Mouse (Mus musculus) layer of hippocampus, postnatal 10 days (tissue): ENCODE results near the gene Gm10665. TPM values are rescaled to one million over a fixed set of nuclear protein-coding genes. Genes with fewer than 3 reads are reported as not detected.
"Not testable (repeated sequence)": the region's sequence is repeated elsewhere in the genome, so short reads cannot be mapped to it uniquely, and the experiment has no call there.

Experiments
- DNase-seq, 2 experiments: peaks; one replicate each; pipeline ENCODE4 v3.0.0; 2021; ENCODE audit warnings: low spot score in 2 of 2
- long read RNA-seq: library from polyadenylated mRNA; stranded (forward); transcript quantifications from one replicate; pipeline ENCODE4 v2.0.0, GENCODE M21; 2023
- total RNA-seq, 2 experiments: library from RNA; stranded (reverse); gene quantifications; 2 replicates each; pipeline ENCODE4 v1.2.3; 2021

Gm10665 gene
- total RNA-seq = not detected
- long read RNA-seq = 0 reads

DNA sequence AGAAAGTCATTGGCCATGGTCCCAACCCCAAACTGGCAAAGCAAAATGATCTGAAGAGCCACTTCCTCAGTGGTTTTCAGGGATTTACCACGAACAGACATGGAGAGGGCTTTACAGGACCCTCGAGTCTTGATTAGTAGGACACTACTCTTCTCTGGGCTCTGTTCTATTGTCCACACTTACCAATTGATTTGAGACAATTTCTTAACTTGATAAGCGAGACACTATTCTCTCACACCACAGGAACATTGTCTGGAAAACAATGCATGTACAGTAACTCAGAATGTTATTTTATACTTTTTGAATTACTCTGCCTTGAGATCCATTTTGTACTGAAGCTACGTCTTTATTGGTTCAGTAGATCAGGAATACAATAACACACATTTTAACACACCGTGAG, at the start of gene Gm10665:
Gene Gm10665 (minus strand): TSS at position 101 of the 400 bp plus-strand sequence.
- DNase-seq = not testable (repeated sequence)

GRCm38 (mm10) chr7:22499578-22499977, 35.7 kb upstream of the Gm10665 start, which contains the start of gene Vmn1r151:
Gene Vmn1r151, minus strand, starts transcription at chr7:22499678.
- DNase-seq = not testable (repeated sequence)

GRCm38 (mm10) chr7:22438129-22438528, 25.7 kb downstream of the Gm10665 start, which contains the start of gene Vmn1r149:
Gene Vmn1r149, minus strand, starts transcription at chr7:22438229.
- not testable (repeated sequence) for DNase-seq

GRCm38 (mm10) chr7:22413283-22413682, 50.6 kb downstream of the Gm10665 start, which contains the start of gene Vmn1r148:
Gene Vmn1r148, plus strand, starts transcription at chr7:22413583.
- not testable (repeated sequence) for DNase-seq

Other genes starting within 250 kb of the Gm10665 start
- gene Gm8453, start 234.6 kb downstream of the Gm10665 start, total RNA-seq = not detected
- gene Gm4187, start 134.4 kb downstream of the Gm10665 start, total RNA-seq = not detected
- gene Gm8660, start 93.0 kb downstream of the Gm10665 start, total RNA-seq = not detected
- not detected for gene Vmn1r148, start 50.5 kb downstream of the Gm10665 start, total RNA-seq
- not detected for gene Vmn1r149, start 25.8 kb downstream of the Gm10665 start, total RNA-seq
- gene Vmn1r151, start 35.6 kb upstream of the Gm10665 start, total RNA-seq = not detected
- not detected for gene Vmn1r152, start 58.9 kb upstream of the Gm10665 start, total RNA-seq
- gene Gm8677, start 70.8 kb upstream of the Gm10665 start, total RNA-seq = not detected
- not detected for gene Gm4201, start 101.3 kb upstream of the Gm10665 start, total RNA-seq
- not detected for gene Gm4565, start 124.1 kb upstream of the Gm10665 start, total RNA-seq
- gene Vmn1r155, start 193.9 kb upstream of the Gm10665 start, total RNA-seq = not detected
- not detected for gene Gm8693, start 228.2 kb upstream of the Gm10665 start, total RNA-seq